In the genomic region with DNA sequence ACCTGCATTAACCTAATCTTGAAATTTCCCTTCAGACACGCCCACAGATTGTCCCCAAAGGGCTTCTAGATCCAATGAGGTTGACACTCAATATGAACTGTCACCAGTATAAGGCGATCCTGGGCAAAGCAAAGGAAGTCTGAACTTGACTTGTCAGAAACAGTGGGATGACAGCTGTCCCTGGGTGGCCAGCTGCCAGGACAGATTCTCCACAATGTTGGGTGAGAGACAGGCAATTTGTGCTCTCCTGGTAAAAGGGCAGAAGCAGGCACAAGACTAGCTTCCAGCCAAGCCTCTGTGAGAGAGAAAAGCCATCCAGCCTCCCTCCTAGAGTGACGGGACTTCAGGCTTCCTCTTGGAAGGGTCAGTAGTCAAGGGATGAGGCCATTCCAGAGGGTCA, we compare ENCODE assay signal across 19 mouse cellular contexts.
"Had no signal": no experiment of that assay in that cellular context is flagged by ENCODE, and none has a peak within 500 bp of the region (broad histone marks: within the 10 kb centered on the region; RNA-seq: fewer than 3 reads in every experiment).

No protein-coding gene starts in this region.

- H3K27me3 ChIP-seq: lung, embryonic 15.5 days; megakaryocyte, embryonic 14.5 days; midbrain, embryonic 13.5 days; midbrain, embryonic 15.5 days; neural tube, embryonic 13.5 days; neural tube, embryonic 15.5 days had no signal

- H3K4me3 ChIP-seq: lung, embryonic 15.5 days; midbrain, embryonic 13.5 days; midbrain, embryonic 15.5 days; neural tube, embryonic 13.5 days; neural tube, embryonic 15.5 days had no signal

- H3K27ac ChIP-seq: lung, embryonic 15.5 days; macrophage; midbrain, embryonic 13.5 days; midbrain, embryonic 15.5 days; neural tube, embryonic 13.5 days; neural tube, embryonic 15.5 days had no signal

- DNase-seq: liver, postnatal 0 days; lung, adult 2 months; lung, postnatal 14 days; lung, postnatal 36 days; retina, postnatal 1 day; right cerebral cortex, adult 18-20 months; right cerebral cortex, postnatal 25 days; right cerebral cortex, postnatal 4 days; spleen, adult 18-20 months; thymus, adult 18-20 months; thymus, postnatal 25 days; thymus, postnatal 4 days had no signal

- H3K9me3 ChIP-seq: lung, embryonic 15.5 days; megakaryocyte, embryonic 14.5 days; midbrain, embryonic 13.5 days; midbrain, embryonic 15.5 days; neural tube, embryonic 13.5 days; neural tube, embryonic 15.5 days had no signal

- H3K36me3 ChIP-seq: midbrain, embryonic 13.5 days; midbrain, embryonic 15.5 days; neural tube, embryonic 13.5 days; neural tube, embryonic 15.5 days had no signal

- H3K4me1 ChIP-seq: midbrain, embryonic 13.5 days; midbrain, embryonic 15.5 days; neural tube, embryonic 13.5 days; neural tube, embryonic 15.5 days had no signal
